Mouse (Mus musculus) gastrocnemius, postnatal 10 days (tissue): ENCODE data around the gene Pdzph1. TPM values are rescaled to one million over a fixed set of nuclear protein-coding genes. Genes with fewer than 3 reads are reported as not detected.

Experiments used
- DNase-seq: peaks from one replicate; pipeline ENCODE4 v3.0.0; 2021; ENCODE audit warnings: mixed read lengths
- total RNA-seq, 2 experiments: library from RNA; stranded (reverse); gene quantifications; 2 replicates each; pipeline ENCODE4 v1.2.3; 2021

The Pdzph1 gene
- total RNA-seq, 2 experiments from 2014 or later, result not detected

DNA sequence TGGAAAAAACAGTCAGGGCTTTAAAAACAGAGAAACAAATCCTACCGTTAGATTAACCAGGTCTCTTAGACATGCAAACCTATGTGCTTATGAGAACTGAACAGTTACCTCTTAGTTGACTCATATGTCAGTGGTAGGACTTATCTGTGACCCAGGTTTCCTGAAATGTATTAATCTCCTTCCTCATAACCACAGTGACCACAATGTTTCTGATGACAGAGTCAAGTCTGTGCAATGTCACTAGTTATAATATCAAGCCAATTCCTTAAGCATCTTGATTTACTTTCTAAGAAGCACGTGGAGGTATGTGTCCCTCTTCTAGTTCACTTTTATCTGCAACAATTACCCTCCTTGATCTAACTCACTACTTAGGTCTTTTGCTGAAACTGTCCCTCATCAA lies 68.4 kb downstream of the Pdzph1 start:
- DNase-seq, result no peak

DNA sequence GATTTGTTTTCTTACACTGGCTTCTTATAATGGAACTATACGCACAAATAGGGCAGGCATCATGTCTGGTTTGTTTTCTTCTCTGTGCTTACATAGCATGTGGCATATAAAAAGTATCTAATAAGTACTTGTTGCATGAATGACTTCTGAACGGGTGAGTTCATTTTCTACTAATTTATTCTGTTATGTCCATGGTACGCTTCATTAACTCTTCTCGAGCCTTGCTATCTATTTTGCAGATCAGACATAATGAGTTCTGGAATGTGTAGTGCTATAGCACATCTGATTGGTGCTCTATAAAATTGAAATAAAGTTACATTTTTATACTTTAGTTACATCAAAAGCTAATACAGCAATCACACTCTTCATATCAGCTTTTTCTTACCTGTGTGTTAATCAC lies 71.2 kb downstream of the Pdzph1 start:
- DNase-seq, result no peak

GRCm38 (mm10) chr17:58919061-58919460 lies 72.1 kb downstream of the Pdzph1 start:
- DNase-seq, result peak; percentile 21

- no peak for DNase-seq
Observed at GRCm38 (mm10) chr17:58918539-58918938, 72.6 kb downstream of the Pdzph1 start.

DNA sequence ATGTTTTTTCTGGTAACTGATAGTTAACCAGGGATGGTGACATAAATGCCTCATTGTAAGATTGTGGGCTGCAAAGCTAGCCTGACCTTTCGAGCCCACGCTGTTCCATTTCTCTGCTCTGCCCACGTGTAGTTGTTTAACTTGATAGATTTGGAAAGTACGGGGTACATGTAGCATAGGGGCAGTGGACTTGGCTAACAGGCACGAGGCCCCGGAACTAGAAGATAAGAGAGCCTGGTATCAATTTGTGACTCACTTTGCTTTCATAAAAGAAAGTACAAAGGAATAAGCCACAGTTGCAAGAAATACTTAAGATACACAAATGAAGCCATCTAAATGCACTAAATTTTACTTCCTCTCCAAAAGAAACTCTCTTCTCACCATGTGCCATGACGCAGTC lies 79.6 kb downstream of the Pdzph1 start:
- no peak for DNase-seq

DNA sequence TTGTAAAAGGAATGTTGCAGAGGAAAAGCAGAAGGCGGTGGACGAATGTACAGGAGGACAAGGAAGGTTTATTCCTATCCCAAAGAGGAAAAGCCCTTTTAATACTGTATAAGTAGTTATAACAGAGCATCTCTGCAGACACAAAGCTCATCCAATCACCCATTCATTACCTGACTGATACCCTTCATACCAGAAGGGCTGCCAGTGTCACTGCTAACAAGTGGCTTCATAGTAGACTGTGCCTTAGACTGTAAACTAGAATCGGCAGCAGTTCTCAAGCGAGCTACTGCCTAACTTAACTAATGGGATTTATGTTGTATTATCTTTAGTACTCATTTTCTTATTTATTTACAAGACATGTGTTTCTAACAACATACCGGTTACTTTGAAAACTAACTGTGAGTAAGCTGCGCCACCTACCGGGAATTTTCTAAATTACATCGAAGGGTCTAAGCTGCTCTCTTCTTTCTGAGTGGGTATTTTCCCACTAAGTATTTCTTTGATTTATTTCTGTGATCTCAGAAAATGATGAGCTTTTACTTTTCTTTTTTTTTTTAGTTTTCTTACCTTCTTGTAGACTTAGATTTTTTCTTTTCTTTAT lies 82.0 kb downstream of the Pdzph1 start:
- peak; percentile 51 for DNase-seq

DNA sequence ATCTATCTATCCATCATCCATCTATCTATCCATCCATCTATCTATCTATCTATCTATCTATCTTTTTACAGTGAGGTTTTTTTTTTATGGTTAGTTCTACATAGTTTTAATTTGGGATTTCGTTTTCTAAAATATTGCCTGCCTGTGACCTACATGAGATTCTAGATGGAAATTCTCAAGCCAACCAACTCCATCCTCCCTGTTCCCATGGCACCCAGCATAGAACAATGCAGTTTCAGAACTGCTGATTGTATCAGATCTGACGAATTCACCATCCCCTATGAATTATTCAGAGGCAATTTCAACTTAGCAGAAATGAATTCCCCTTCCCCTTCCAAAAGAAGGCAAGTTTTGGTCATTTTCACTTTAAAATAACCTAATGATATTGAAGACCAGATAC lies 85.2 kb downstream of the Pdzph1 start:
- no peak for DNase-seq

GRCm38 (mm10) chr17:58891488-58892210 lies 99.5 kb downstream of the Pdzph1 start:
- DNase-seq, result no peak

- no peak for DNase-seq
Observed at GRCm38 (mm10) chr17:58889905-58890645, 101.1 kb downstream of the Pdzph1 start.

DNA sequence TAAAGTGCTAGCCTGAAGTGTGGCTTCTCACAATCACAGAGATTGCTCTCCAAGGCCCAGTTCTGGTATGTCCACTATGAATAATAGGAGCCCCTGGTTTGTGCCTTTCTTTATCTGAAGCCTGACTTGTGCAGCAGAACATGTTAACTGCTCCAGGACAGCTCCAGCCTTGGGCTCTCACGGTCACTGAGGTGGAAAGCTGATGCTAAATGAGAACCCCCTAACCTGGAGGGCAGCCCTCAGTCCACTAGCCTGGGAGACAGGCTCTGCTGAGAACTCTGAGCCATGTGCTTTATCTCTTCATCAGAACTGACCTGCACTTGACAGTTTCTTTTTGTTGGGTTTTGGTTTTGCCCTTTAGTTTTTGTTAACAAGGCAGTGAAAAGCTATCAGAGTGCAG lies 106.8 kb downstream of the Pdzph1 start:
- DNase-seq, result no peak

- DNase-seq, result no peak
Observed at GRCm38 (mm10) chr17:58873356-58873755, 117.8 kb downstream of the Pdzph1 start.

- no peak for DNase-seq
Observed at GRCm38 (mm10) chr17:58870795-58871194, 120.4 kb downstream of the Pdzph1 start.

Other genes with a start within 250 kb of the Pdzph1 start
- gene Nudt12, start 22.0 kb upstream of the Pdzph1 start, total RNA-seq, result 1 to 10 TPM; 4.4 to 5.9 TPM